Mouse (Mus musculus) thymus, adult 18-20 months (tissue): ENCODE measurements around the gene Cartpt.
"Not testable (repeated sequence)": the region's sequence is repeated elsewhere in the genome, so short reads cannot be mapped to it uniquely, and the experiment has no call there.

Experiments used
- DNase-seq, 2 experiments: peaks; one replicate each; pipeline ENCODE4 v3.0.0; 2022; ENCODE audit warnings: mixed read lengths in 2 of 2

Gene Cartpt

DNA sequence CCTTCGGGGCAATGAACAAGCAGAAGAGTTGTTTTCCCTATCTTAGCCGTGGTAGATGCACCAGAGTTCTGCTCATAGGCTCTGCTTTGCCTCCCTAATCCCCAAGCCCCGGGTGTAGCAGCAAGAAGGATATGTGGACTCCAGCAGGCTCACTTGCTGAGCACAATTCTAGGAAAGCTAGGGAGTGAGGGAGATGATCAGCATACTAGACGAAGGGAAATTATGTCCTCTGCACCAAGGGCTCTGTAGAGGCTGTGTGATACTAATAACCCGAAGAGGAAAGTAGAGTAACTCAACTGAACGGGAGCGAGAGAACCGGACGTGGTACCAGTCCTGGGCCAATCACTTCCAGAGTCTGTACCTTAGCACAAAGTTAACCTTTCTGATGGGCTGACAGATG is at the start of gene Cartpt:
Gene Cartpt (minus strand): TSS at position 127 of the 400 bp plus-strand sequence.
- no peak for DNase-seq

DNA sequence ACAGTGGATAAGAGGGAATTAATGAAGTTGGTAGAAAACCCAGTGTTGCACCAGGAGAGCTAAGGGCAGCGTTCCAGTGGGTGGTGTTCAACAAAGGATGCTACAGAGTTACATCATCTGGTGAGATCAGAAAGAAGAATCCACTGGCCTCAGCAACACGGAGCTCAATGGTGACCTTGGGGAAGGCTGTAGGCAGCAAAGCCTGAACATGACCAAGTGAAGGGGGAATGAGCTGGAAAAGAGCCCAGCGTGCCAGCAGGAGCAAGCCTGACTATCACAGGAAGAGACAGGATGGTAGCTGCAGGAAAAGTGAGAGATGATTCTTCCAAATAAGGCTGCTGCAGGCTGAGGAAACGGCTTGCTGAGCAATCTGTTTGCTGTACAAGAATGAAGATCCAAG is 46.5 kb upstream of the Cartpt start:
- no peak for DNase-seq

GRCm38 (mm10) chr13:99943525-99943924 is 42.6 kb upstream of the Cartpt start:
- no peak for DNase-seq

- no peak for DNase-seq
These were observed 39.7 kb upstream of the Cartpt start for GRCm38 (mm10) chr13:99940601-99941000.

DNA sequence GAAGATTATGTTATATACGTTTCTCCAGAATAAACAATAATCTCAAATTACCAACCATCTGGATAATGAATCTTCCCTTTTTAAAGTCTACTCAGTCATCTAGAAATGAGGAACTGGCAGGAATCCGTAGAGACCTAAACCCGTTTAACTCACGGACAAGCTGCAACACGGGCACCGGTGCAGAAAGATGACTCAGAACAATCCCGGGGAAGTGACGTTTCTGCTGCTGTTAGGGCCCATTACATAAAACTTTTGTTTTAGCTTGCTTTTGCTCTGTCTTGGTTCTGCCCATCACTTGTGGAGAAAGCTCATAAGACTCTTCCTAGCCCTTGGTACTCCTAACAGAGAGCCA is 38.4 kb upstream of the Cartpt start:
- no peak for DNase-seq

GRCm38 (mm10) chr13:99938606-99939319 is 37.9 kb upstream of the Cartpt start:
- DNase-seq: no peak

DNA sequence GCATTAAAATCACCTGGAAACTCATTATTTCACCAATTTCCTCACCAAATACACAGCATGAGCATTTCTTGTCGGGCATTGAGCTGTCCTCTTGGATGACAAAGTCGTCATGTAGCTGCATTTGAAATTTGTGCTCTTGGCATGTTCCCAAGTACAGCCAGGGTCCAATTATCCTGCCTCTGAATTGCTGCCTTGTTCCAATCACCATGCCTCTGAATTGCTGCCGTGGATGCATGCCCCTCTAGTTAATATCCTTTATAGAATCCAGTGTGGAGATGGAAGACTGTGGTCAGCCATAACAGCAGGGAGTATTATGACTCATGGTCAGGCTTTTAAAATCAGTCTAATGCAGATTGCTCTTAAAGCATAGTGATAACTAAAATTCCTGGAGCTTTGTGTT is 36.9 kb upstream of the Cartpt start:
- DNase-seq: no peak

GRCm38 (mm10) chr13:99932406-99932805 is 31.5 kb upstream of the Cartpt start:
- no peak for DNase-seq

DNA sequence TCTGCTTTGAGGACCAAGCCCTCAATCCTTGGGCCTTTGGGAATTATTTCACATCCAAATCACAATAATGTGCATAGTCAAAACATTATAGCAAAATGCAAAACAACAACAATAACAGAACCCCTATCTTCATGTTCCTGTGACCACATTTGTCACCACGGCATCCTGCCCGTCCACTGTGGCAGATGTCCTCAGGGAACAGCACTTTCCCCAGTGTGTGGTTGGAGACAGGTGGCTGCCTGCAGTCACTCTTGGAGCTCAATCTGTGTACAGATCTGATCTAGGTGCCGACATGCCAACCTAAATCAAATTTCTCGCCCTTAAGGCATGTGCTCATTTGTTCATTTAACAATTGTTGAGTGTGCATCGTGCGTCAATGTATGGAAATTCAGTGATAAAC is 30.6 kb upstream of the Cartpt start:
- DNase-seq: no peak

DNA sequence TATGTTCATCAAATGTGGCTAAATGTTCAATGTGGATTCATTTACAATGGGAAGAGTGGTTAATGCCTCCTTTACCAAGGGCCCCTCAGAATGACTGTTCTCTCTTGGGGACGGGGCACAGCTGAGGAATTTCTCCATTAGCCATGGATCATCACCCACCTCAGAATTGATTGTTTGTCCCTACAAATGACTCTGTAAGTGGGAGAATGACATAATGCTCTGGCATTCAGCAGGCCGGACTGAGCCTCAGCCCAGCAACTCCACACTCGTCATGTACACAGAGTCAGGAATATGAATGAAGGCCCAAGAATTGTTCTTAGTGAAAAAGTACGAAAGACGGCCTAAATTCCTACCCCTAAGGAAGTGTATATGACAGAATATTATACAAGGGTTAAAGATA is 25.4 kb upstream of the Cartpt start:
- DNase-seq: no peak

- DNase-seq: no peak
These were observed 14.7 kb upstream of the Cartpt start for GRCm38 (mm10) chr13:99915632-99916031.

DNA sequence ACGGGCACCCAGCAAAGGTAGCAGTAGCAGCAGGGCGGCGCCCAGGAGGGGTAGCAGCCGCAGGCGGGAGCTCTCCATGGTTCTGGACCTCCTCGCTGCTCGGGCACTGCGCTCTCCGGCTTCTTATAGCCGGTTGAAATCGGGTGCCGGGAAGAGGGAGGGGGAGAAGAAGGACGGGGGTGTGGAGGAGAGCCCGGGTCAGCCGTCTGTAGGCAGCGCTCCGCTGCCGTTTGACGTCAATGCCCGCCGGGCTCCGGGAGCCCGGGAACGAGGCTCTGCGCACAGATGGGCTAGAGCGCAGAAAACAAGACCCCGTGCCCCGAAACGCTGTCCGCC is 366 bp downstream of the Cartpt start:
- no peak for DNase-seq

DNA sequence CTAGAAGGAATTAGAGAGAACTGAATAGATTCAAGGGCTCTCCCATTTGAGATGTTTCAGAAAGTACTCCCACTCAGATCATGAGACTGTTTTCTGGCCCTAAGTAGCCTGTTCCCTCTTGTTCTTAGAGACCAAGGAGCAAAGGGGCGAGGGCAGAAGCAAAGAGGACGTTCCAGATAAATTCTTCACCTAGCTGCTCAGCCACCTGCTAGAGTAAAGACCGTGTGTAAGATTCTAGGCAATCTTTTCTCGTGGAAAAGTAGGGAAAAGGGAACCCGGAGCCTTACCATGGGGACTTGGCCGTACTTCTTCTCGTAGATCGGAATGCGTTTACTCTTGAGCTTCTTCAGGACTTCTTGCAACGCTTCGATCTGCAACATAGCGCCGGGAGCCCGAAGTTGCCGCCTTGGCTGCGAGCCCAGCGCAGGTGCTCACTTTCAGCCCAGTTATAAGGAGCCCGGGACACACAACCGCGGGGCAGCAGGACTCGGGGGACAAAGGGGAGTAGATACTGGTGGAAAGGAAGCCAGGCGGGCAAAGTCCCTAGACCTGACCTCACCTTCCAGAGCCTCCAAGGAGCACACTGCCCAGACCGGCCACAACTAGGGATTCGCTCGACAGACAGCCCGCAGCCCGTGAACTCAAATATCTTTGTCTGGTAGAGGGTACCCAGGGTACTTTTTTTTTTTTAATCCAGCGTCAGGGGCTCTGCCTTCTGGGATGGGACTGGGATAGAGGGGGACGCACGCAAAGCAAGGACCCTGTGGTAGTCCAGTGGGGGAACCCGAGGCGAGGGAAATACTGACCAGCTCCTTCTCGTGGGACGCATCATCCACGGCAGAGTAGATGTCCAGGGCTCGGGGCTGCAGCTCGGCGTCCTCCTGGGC is 978 bp downstream of the Cartpt start:
- DNase-seq: no peak

GRCm38 (mm10) chr13:99898816-99899215 is 2.1 kb downstream of the Cartpt start:
- no peak for DNase-seq

DNA sequence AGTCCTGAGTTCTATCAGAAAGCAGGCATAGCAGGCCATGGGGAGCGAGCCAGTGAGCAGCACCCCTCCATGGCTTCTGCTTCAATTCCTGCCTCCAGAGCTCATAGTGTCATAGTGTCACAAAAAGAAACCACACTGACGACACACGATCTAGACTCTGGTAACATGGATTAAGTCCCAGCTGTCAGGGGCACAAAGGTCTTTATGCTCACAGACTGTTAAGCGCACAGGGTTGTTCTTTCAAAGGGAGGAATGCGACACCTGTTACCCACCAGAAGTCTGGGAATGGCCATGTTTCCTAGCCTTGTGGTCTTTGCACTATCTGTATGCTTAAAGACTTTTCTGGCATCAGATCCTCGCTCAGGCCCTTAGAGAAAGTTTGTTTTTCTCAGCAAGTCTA is 15.3 kb downstream of the Cartpt start:
- DNase-seq: no peak

DNA sequence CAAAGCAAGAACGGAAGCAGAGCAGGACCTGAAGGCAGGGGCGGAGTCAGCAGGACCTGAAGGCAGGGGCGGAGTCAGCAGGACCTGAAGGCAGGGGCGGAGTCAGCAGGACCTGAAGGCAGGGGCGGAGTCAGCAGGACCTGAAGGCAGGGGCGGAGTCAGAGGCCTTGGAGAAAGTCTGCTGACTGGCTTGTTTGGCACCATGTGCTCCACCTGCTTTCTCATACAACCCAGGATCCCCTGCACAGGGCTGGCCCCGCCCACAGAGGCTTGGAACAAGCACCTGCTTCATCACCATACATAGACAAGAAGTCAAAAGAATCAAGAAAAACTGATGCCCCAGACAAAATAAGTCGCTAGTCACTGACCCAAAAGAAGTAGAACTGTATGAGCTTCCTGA is 19.1 kb downstream of the Cartpt start:
- not testable (repeated sequence) for DNase-seq

DNA sequence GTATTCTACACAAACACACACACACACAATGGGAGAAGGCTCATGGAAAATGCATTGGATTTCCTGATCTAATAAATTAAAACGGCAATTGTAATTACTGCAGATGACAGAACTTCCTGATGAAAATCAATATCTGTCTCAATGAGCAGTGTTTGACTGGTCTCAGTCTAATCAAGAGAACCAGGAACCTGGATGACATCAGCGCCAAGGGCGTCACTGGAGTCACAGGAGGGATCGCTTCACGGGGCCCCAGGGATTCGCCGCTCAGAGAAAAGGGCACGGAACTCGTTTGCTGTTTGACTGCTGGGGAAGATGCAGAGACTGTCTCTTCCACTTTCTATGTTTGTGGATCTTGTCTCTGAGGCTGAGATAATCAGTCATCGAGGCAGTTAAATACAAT is 21.2 kb downstream of the Cartpt start:
- DNase-seq: no peak

DNA sequence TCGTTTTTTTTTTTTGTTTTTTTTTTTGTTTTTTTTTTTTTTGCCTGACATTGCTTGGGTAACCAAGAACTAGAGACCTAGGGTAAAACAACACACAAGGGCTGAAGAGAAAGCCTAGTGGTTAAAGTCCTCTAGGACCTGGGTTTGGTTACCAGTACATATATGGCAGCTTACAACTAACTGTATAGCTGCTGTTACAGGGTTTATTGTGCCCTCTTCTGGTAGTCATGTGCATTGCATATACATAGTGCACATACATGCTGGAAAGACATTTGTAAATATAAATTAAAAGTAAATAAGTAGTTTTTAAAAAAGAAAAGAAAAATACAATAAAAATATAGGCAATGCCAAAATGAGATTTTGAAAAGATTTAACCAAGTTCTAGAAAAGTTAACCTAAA is 28.8 kb downstream of the Cartpt start:
- no peak for DNase-seq

GRCm38 (mm10) chr13:99868438-99868837 is 32.5 kb downstream of the Cartpt start:
- no peak for DNase-seq

DNA sequence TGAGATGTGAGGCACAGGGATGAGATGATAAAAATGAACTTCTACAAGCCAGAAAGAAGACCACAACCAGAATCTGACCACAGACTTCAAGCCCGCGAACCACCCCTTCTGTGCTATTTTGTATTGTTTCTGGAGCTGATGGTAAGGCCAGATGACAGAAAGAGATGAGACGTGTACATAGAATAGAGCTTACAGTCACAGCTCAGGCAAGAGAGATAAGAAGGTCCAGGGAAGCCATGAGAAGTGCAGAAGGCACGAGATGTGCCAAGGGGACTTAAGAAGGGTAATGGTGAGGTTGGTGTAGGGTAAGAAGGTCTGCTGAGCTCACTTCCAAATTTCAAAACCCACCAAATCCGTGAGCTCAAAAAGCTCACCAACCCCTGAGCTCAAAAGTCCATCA is 36.6 kb downstream of the Cartpt start:
- no peak for DNase-seq

GRCm38 (mm10) chr13:99860670-99861069 is 40.2 kb downstream of the Cartpt start:
- no peak for DNase-seq

DNA sequence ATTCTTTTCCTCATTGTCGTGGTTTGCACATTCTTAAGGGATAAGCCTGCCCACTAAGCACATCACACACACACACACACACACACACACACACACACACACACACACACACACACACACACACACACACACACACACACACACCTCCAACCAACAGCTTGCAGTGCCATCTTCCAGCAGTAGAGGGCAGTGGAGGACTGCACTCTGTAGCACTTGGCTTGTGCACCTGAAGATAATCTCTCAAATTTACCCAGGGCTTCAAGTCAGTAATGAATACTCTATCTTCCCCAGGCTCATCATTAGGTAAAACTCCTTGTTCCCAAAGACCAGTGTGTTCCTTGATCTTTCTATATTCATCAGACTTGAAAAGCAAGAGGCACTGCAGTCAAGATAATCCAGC is 41.8 kb downstream of the Cartpt start:
- DNase-seq: no peak

GRCm38 (mm10) chr13:99857879-99858278 is 43.0 kb downstream of the Cartpt start:
- no peak for DNase-seq

GRCm38 (mm10) chr13:99857336-99857735 is 43.6 kb downstream of the Cartpt start:
- DNase-seq: no peak

- no peak for DNase-seq
These were observed 45.7 kb downstream of the Cartpt start for GRCm38 (mm10) chr13:99855229-99855628.
